Mouse (Mus musculus): ENCODE results near the gene Sfrp4. TPM values are rescaled to one million over a fixed set of nuclear protein-coding genes. Genes with fewer than 3 reads are reported as not detected.

The Sfrp4 gene
- polyA plus RNA-seq, 1 experiment from 2014 or later: 5.6 TPM

DNA sequence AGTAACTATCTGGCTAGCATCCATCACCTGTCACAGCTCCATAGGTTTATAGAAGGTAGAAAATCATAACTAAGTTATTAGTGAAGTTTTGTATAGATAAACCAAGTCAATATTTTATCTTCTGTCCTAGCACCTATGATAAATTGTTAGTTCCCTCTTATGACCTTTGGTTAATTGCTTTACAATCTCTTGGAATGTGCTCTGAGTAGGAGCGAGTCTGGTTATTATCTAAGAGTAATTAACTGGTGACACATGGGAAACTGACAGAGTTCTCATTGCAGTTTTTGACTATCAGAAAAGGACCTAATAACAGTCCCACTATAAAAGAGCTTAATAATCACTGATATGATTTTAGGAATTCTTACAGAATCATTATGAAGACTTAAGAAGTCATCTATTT is 20.6 kb downstream of the Sfrp4 start:
- Histone ChIP-seq H3K4me2 (no peak overlapping the region), H3K9me3 (no peaks in the 10 kb centered on the region), H3K27me3 (no peaks in the 10 kb centered on the region), H3K4me1 (no peaks in the 10 kb centered on the region), H3K9ac (no peak overlapping the region), H3K27ac (no peak overlapping the region), H3K36me3 (no peaks in the 10 kb centered on the region), H3K4me3 (no peak overlapping the region)
- 14% methylated on average over 1 of the region's 1 CpGs for WGBS
- no peak for ATAC-seq (ENCODE audit: insufficient number of reproducible peaks, low FRiP score, low TSS enrichment, low read depth)

- WGBS: 64% methylated on average over 2 of the region's 2 CpGs
- Histone ChIP-seq H3K27me3 (no peaks in the 10 kb centered on the region), H3K9me3 (no peaks in the 10 kb centered on the region), H3K4me3 (no peak overlapping the region), H3K9ac (no peak overlapping the region), H3K4me2 (no peak overlapping the region), H3K27ac (no peak overlapping the region), H3K36me3 (no peaks in the 10 kb centered on the region), H3K4me1 (no peaks in the 10 kb centered on the region)
- no peak for ATAC-seq (ENCODE audit: insufficient number of reproducible peaks, low FRiP score, low TSS enrichment, low read depth)
These were observed 21.3 kb downstream of the Sfrp4 start for GRCm38 (mm10) chr13:19644225-19644624.

DNA sequence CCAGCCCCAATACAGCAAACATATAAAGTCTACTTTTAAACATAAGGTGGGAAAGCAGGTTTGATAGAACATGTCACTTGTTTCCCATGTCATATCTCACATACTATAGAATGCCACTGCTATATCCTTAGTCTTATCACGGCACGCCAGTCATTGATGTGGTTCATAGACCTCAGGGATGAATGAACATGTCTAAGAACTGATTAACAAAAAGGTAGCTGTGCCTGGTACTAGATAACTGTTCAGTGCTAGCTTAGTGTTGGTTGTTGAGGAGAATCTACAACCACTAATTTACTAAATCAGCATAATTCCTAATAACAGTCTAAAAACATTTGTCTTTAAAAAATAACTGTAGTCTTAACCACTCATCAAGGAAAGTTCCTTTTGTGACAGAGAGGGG is 26.9 kb downstream of the Sfrp4 start:
- Histone ChIP-seq H3K4me3 (no peak overlapping the region), H3K27ac (no peak overlapping the region), H3K27me3 (no peaks in the 10 kb centered on the region), H3K36me3 (no peaks in the 10 kb centered on the region), H3K4me1 (no peaks in the 10 kb centered on the region), H3K9me3 (no peaks in the 10 kb centered on the region), H3K9ac (no peak overlapping the region), H3K4me2 (no peak overlapping the region)
- WGBS: 94% methylated on average over 2 of the region's 2 CpGs
- ATAC-seq (ENCODE audit: insufficient number of reproducible peaks, low FRiP score, low TSS enrichment, low read depth): no peak

- 90% methylated on average over 2 of the region's 2 CpGs for WGBS
- no peak overlapping the region for H3K4me2 ChIP-seq
- no peaks in the 10 kb centered on the region for H3K4me1 ChIP-seq
- H3K27ac ChIP-seq: no peak overlapping the region
- H3K9ac ChIP-seq: no peak overlapping the region
- no peaks in the 10 kb centered on the region for H3K9me3 ChIP-seq
- ATAC-seq (ENCODE audit: insufficient number of reproducible peaks, low FRiP score, low TSS enrichment, low read depth): no peak
- H3K36me3 ChIP-seq: no peaks in the 10 kb centered on the region
- H3K27me3 ChIP-seq: no peaks in the 10 kb centered on the region
- no peak overlapping the region for H3K4me3 ChIP-seq
These were observed 29.5 kb downstream of the Sfrp4 start for GRCm38 (mm10) chr13:19652405-19652804.

DNA sequence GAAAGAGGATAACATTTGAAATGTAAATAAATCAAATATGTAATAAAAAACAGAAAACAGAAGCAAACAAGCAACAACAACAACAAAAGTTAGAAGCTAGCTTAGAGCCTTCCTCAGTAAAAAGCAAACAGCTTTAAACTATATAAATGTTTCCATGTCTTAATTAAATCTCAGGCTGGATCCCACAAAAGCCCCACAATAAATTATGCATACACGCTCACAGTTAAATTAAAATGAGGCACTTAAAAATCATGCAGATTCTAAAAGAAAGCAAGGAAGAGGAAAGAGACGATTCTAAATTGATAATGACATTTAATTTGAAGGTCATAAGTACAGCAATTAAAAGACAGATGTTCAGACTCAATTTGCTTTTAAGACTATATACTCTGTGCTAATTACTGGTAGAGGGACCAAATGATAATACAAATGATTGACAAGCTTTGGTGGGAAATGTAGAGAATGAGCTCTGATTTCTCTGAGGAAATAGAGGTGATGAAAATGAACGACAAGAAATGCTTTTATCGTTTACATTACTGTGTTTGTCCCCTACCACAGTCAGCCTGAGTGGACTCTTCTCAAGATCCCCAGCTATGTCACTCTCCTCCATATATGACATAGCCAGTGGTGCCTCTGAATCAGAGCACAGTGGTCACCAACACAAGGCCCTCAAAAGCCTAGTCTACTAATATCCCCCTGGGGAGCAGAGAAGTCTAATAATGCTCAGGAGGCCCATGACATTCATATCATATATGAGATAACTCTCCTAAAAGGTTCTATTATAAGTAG is 45.6 kb downstream of the Sfrp4 start:
- Histone ChIP-seq H3K27ac (no peak overlapping the region), H3K27me3 (no peaks in the 10 kb centered on the region), H3K4me3 (no peak overlapping the region), H3K4me2 (no peak overlapping the region), H3K9me3 (no peaks in the 10 kb centered on the region), H3K36me3 (no peaks in the 10 kb centered on the region), H3K4me1 (no peaks in the 10 kb centered on the region), H3K9ac (no peak overlapping the region)
- 68% methylated on average over 4 of the region's 4 CpGs for WGBS
- no peak for ATAC-seq (ENCODE audit: insufficient number of reproducible peaks, low FRiP score, low TSS enrichment, low read depth)

- WGBS: 83% methylated on average over 3 of the region's 3 CpGs
- Histone ChIP-seq H3K27ac (no peak overlapping the region), H3K27me3 (no peaks in the 10 kb centered on the region), H3K4me3 (no peak overlapping the region), H3K4me2 (no peak overlapping the region), H3K9ac (no peak overlapping the region), H3K36me3 (no peaks in the 10 kb centered on the region), H3K9me3 (no peaks in the 10 kb centered on the region), H3K4me1 (no peaks in the 10 kb centered on the region)
- no peak for ATAC-seq (ENCODE audit: insufficient number of reproducible peaks, low FRiP score, low TSS enrichment, low read depth)
These were observed 51.1 kb downstream of the Sfrp4 start for GRCm38 (mm10) chr13:19674025-19674424.

DNA sequence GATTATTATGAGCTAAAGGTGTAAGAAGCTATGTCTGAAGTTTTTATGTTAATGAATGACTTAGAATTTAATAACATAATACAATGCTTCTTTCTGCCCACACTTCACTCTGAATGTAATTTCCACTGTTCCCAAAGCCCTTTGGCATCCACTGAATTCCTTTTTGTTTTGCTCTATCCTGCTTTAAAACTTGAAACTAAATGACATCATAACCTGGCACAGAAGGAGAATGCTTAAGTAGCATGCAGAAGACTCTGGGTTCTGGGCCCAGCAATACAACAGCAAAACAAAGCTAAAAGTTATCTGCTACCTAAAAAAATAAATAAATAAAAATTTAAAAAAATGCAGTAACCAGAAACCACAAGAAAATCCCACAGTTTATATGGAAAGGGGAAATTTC is 51.7 kb downstream of the Sfrp4 start:
- ATAC-seq (ENCODE audit: insufficient number of reproducible peaks, low FRiP score, low TSS enrichment, low read depth): no peak
- no peaks in the 10 kb centered on the region for H3K27me3 ChIP-seq
- no peaks in the 10 kb centered on the region for H3K4me1 ChIP-seq
- H3K4me2 ChIP-seq: no peak overlapping the region
- no peaks in the 10 kb centered on the region for H3K9me3 ChIP-seq
- no peaks in the 10 kb centered on the region for H3K36me3 ChIP-seq
- H3K9ac ChIP-seq: no peak overlapping the region
- H3K27ac ChIP-seq: no peak overlapping the region
- no peak overlapping the region for H3K4me3 ChIP-seq

Other genes starting within 250 kb of the Sfrp4 start
- gene Stard3nl, start 227.3 kb upstream of the Sfrp4 start, polyA plus RNA-seq (2015; fragmentation: Nextera tagmentation; extraction: Ambion mirVana): 78.7 and 82.6 TPM in 2 replicates
- 18.3 and 23.4 TPM in 2 replicates for gene Epdr1, start 3.2 kb upstream of the Sfrp4 start, polyA plus RNA-seq (2015; fragmentation: Nextera tagmentation; extraction: Ambion mirVana)
- gene Nme8, start 74.7 kb downstream of the Sfrp4 start, polyA plus RNA-seq (2015; fragmentation: Nextera tagmentation; extraction: Ambion mirVana): not detected in 2 replicates
- gene Gpr141, start 201.2 kb downstream of the Sfrp4 start, polyA plus RNA-seq (2015; fragmentation: Nextera tagmentation; extraction: Ambion mirVana): 0.72 and 0.99 TPM in 2 replicates

All from limb, embryonic 15.5 days (tissue).